Mouse (Mus musculus) forebrain, postnatal 0 days (tissue): ENCODE results near the gene Yme1l1. TPM values are rescaled to one million over a fixed set of nuclear protein-coding genes. Genes with fewer than 3 reads are reported as not detected.

Experiments
- ATAC-seq: fragments of 200-750 bp; cut with Nextera tagmentation; 2 replicates; pipeline ENCODE4 v1.8.0; 2017; ENCODE audit warnings: mild to moderate bottlenecking, moderate library complexity
- DNase-seq: peaks from one replicate; pipeline ENCODE4 v3.0.0-alpha.2; 2015
- H3K27ac ChIP-seq: fragments of 300-500 bp; sonication (generic); 2 replicates; pipeline ENCODE4 v1.5.1; 2014; ENCODE audit warnings: low read depth, mild to moderate bottlenecking, antibody characterized with exemption, low read length, moderate library complexity, mixed read lengths
- H3K27me3 ChIP-seq: fragments of 300-500 bp; sonication (generic); 2 replicates; pipeline ENCODE4 v1.6.1; 2014; ENCODE audit warnings: mild to moderate bottlenecking, low read length, mixed read lengths; ENCODE audit not compliant: insufficient read depth
- H3K36me3 ChIP-seq: fragments of 300-500 bp; sonication (generic); 2 replicates; pipeline ENCODE4 v1.6.1; 2014; ENCODE audit warnings: mild to moderate bottlenecking, moderate library complexity; ENCODE audit not compliant: insufficient read depth
- H3K4me1 ChIP-seq: fragments of 300-500 bp; sonication (generic); 2 replicates; pipeline ENCODE4 v1.6.1; 2014; ENCODE audit warnings: antibody characterized with exemption; ENCODE audit not compliant: insufficient read depth
- H3K4me2 ChIP-seq: fragments of 300-500 bp; sonication (generic); 2 replicates; pipeline ENCODE4 v1.6.1; 2014; ENCODE audit warnings: low read depth, mild to moderate bottlenecking, moderate library complexity
- H3K4me3 ChIP-seq: fragments of 300-500 bp; sonication (generic); 2 replicates; pipeline ENCODE4 v1.5.1; 2014; ENCODE audit warnings: low read depth, low read length, mixed read lengths
- H3K9ac ChIP-seq: fragments of 300-500 bp; sonication (generic); 2 replicates; pipeline ENCODE4 v1.6.1; 2014; ENCODE audit warnings: mild to moderate bottlenecking
- H3K9me3 ChIP-seq: fragments of 300-500 bp; sonication (generic); 2 replicates; pipeline ENCODE4 v1.6.1; 2016; ENCODE audit warnings: low read length
- CTCF ChIP-seq: sonication (generic); IDR thresholded peaks from 2 replicates; pipeline ENCODE4 v1.5.1; 2016; ENCODE audit warnings: antibody characterized with exemption, control low read depth, low read depth
- WGBS: fragments of 180-500 bp; shearing (Covaris S2); extraction: QIAGEN DNeasy Blood & Tissue Kit; methylation state at CpG from one replicate; pipeline ENCODE4 v1.1.7; 2014; 5-methylcytosine and 5-hydroxymethylcytosine counted together
- polyA plus RNA-seq: library from polyadenylated mRNA; unstranded; fragments of >200 nt; fragmentation: Nextera tagmentation; extraction: Ambion mirVana; gene quantifications from 2 replicates; pipeline ENCODE4 v1.2.1, GENCODE M21; 2015
- total RNA-seq: library from RNA; depleted of rRNA; stranded (reverse); fragments of >200 nt; gene quantifications from 2 replicates; pipeline ENCODE4 v1.2.3, GENCODE M21; 2014; rRNA removed

Gene Yme1l1
- total RNA-seq (92.6 and 99.2 TPM in 2 replicates), polyA plus RNA-seq (45.5 and 49.4 TPM in 2 replicates)

DNA sequence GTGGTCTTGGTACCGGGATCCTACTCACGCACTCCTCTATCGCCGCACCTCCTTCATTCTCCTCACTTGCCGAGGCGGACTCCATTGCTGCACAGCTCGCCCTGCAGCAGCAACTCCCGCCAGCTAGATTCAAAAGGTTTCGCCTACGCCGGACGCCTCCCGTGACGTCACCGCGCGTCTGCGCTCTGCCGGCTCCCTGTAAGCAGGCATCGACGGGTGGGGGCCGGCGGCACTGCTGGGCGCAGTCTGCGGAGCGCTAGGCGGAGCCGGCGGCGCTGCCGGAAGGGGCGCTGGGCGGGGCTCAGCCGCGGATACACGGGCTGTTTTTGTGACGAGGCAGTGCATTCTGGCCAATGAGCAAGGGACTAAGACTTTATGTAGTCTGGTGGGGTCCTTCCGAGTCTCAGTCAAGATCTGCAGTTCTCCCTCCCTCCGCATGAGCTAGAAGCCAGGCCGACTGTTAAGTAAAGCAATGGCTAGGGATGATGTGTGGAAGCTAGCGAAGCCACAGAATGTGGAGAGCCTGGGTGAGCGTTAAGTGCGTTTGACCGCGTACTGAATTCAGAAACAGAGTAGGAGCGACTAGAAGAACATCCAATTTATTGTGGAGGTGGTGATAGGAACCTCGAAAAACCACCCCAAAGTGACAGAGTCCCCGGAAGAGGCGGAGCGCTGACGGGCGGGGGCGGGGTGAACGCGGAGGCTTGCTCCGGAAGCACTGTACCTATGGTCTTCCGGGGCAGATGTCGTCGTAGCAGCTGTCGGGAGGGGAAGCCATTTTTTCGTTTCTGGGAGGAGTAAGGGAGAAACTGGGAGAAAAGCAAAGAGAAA, at the start of gene Yme1l1, which contains the start of gene Mastl:
Gene Yme1l1, plus strand, starts transcription at position 593 of the 831 bp plus-strand sequence.
Gene Mastl, minus strand, starts transcription at position 248 of the 831 bp plus-strand sequence.
- no peaks in the 10 kb centered on the region for H3K9me3 ChIP-seq
- ATAC-seq: peak; percentile 98
- H3K4me3 ChIP-seq: peak within 1 kb of the TSS; percentile 96
- peak; percentile 99 for DNase-seq
- H3K4me1 ChIP-seq: peaks cover 25% of the 10 kb centered on the region
- H3K27me3 ChIP-seq: no peaks in the 10 kb centered on the region
- peak within 1 kb of the TSS; percentile 90 for H3K9ac ChIP-seq
- 1% methylated on average over 61 of the region's 61 CpGs for WGBS
- H3K36me3 ChIP-seq: peaks cover 4% of the 10 kb centered on the region; the same call in 1 of the 2 replicates
- H3K27ac ChIP-seq: peak within 1 kb of the TSS; percentile 98
- peak; percentile 65 for TF ChIP-seq CTCF
- peak within 1 kb of the TSS; percentile 80 for H3K4me2 ChIP-seq

GRCm38 (mm10) chr2:23119573-23119972, 36.6 kb upstream of the Yme1l1 start:
- Histone ChIP-seq H3K9ac (no peak overlapping the region), H3K36me3 (peaks cover 5% of the 10 kb centered on the region; the same call in 1 of the 2 replicates), H3K4me3 (no peak overlapping the region), H3K4me2 (no peak overlapping the region), H3K27ac (no peak overlapping the region), H3K27me3 (no peaks in the 10 kb centered on the region), H3K4me1 (no peaks in the 10 kb centered on the region), H3K9me3 (no peaks in the 10 kb centered on the region)
- DNase-seq: no peak
- no peak for TF ChIP-seq CTCF
- ATAC-seq: no peak

DNA sequence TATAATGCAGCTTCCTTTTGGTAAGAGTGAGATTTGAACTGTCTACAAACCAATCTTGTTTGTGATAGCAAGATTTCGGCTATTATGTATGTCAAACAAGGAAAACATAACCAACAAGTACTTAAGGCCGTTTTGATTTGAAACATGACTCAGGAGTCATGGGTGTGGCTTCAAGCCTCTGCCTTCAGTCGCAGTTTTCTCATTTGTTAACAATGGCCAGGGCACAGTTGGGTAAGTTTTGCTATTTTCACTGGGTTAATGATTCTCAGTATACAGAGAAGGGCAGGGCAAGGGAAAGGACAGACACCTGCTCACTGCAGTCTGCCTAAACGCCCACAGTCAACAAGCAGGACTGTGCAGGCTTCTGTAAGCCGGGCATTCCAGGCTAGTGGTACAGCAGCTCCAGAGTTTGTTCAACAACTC, 959 bp upstream of the Yme1l1 start:
- H3K36me3 ChIP-seq: peaks cover 4% of the 10 kb centered on the region; the same call in 1 of the 2 replicates
- H3K4me1 ChIP-seq: peaks cover 25% of the 10 kb centered on the region
- H3K4me3 ChIP-seq: peak overlapping the region; percentile 96
- no peaks in the 10 kb centered on the region for H3K9me3 ChIP-seq
- ATAC-seq (no peak), DNase-seq (no peak)
- no peak overlapping the region for H3K27ac ChIP-seq
- H3K4me2 ChIP-seq: peak overlapping the region; percentile 80
- TF ChIP-seq CTCF: no peak
- no peaks in the 10 kb centered on the region for H3K27me3 ChIP-seq
- peak overlapping the region; percentile 35; the same call in 1 of the 2 replicates for H3K9ac ChIP-seq
- 7% methylated on average over 5 of the region's 5 CpGs for WGBS

DNA sequence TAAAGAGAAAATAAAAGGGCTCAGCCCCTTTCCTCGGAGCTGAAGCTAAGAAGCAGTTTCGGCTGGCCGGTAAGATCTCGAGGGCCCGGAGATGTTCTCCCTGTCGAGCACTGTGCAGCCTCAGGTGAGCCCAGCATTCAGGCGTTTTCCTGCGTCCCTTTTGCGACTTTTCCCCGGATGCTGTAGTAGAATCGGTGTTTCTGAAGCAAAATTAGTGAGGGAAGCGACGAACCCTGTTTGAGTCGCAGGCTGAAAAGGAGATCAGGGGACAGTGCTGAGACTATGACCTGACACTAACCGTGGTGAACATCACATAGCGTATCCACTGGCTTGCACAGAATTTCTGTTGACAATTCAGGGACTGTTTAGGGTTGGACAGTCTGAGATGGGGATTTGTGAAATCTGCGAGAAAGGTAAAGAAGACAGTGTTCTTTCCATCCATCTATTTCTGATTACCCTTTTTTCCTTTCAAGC, 476 bp downstream of the Yme1l1 start:
- ATAC-seq: peak; percentile 2; the same call in 1 of the 2 replicates
- DNase-seq: no peak
- Histone ChIP-seq H3K9me3 (no peaks in the 10 kb centered on the region), H3K27me3 (no peaks in the 10 kb centered on the region), H3K4me1 (peaks cover 25% of the 10 kb centered on the region), H3K4me2 (peak overlapping the region; percentile 80), H3K36me3 (peaks cover 4% of the 10 kb centered on the region; the same call in 1 of the 2 replicates), H3K4me3 (peak overlapping the region; percentile 96), H3K9ac (peak overlapping the region; percentile 90), H3K27ac (peak overlapping the region; percentile 98)
- no peak for TF ChIP-seq CTCF
- WGBS: under 1% methylated on average over 17 of the region's 17 CpGs

DNA sequence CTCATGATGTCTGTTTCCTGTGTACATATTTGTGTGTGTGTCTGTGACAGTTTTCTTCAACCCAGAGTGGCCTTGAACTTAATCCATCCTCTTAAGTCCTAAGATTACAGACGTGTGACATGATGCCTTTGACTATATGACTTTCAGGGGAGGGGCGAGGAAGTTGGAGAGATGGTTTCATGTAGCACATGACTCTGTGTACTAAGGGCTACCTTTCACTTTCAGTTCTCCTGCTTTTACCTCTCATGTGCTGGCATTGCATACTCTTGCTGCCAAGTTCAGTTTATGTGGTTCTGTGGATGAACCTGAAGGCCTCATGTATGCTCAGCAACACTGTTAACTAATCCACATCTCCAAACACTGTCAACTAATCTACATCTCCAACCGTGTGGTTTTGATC, 16.1 kb downstream of the Yme1l1 start:
- WGBS: 95% methylated on average over 3 of the region's 3 CpGs
- H3K9me3 ChIP-seq: no peaks in the 10 kb centered on the region
- no peaks in the 10 kb centered on the region for H3K4me1 ChIP-seq
- H3K27me3 ChIP-seq: no peaks in the 10 kb centered on the region
- no peak for DNase-seq
- no peak overlapping the region for H3K4me3 ChIP-seq
- no peak for ATAC-seq
- H3K36me3 ChIP-seq: peaks cover 56% of the 10 kb centered on the region
- H3K9ac ChIP-seq: no peak overlapping the region
- no peak overlapping the region for H3K4me2 ChIP-seq
- no peak overlapping the region for H3K27ac ChIP-seq
- no peak for TF ChIP-seq CTCF

GRCm38 (mm10) chr2:23194366-23194765, 38.2 kb downstream of the Yme1l1 start:
- Histone ChIP-seq H3K4me1 (no peaks in the 10 kb centered on the region), H3K9ac (no peak overlapping the region), H3K4me3 (no peak overlapping the region), H3K9me3 (no peaks in the 10 kb centered on the region), H3K36me3 (peaks cover 40% of the 10 kb centered on the region), H3K4me2 (no peak overlapping the region), H3K27ac (no peak overlapping the region), H3K27me3 (no peaks in the 10 kb centered on the region)
- WGBS: 80% methylated on average over 1 of the region's 1 CpGs
- no peak for TF ChIP-seq CTCF
- DNase-seq (no peak), ATAC-seq (no peak)

DNA sequence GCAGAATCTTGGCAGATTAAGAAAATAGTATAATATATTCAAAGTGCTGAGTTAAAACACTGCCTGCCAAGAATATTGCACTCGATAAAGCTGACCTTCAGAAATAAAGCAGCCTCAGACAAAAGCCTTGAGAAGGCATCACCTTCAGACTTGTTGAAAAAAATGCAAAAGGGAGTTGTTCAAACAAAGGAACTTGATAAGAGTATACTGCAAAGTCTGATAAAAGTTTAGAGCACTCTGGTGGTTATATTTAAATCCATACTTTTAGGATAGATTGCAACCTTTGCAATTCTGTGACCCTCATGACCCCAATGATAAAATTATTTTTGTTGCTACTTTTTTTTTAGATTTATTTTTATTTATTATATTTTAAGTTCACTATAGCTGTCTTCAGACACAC, 44.9 kb downstream of the Yme1l1 start:
- H3K4me2 ChIP-seq: no peak overlapping the region
- H3K4me3 ChIP-seq: no peak overlapping the region
- H3K27ac ChIP-seq: no peak overlapping the region
- no peaks in the 10 kb centered on the region for H3K9me3 ChIP-seq
- ATAC-seq (no peak), DNase-seq (no peak)
- H3K4me1 ChIP-seq: no peaks in the 10 kb centered on the region
- WGBS: 80% methylated on average over 1 of the region's 1 CpGs
- no peak overlapping the region for H3K9ac ChIP-seq
- peaks cover 17% of the 10 kb centered on the region; the same call in 1 of the 2 replicates for H3K36me3 ChIP-seq
- no peaks in the 10 kb centered on the region for H3K27me3 ChIP-seq
- TF ChIP-seq CTCF: no peak
